Mouse (Mus musculus) E14TG2a.4 (cell line): ENCODE results near the gene Btnl4.

Experiments
- CTCF ChIP-seq: conservative IDR thresholded peaks from 2 replicates; pipeline ENCODE4 v1.5.1; 2014; ENCODE audit warnings: low read length
- POU5F1 ChIP-seq: IDR thresholded peaks from 2 replicates; pipeline ENCODE4 v1.6.1; 2014; ENCODE audit warnings: low read length, borderline replicate concordance

DNA sequence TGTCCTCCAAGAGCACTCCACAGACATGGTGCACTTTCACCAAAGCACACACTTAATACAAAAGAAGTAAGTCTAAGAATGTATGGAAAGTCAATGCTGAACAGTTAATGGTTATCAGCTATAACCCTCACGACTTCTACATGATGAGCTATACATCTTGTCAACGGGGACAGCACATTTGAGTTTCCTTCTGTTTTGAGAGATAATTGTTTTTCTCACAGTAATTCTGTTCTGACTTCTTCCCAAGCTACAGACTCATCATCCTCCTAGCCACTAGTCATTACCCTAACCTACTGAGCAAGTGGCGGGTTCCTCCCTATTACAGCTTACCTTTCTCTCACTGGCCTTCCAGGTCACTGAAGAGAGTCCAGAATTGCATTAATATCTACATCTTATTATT is 17.9 kb downstream of the Btnl4 start:
- TF ChIP-seq CTCF, result no peak
- TF ChIP-seq POU5F1, result no peak
